Mouse (Mus musculus) kidney, adult 2 months (tissue): ENCODE results near the gene B3galnt1.

Source experiments
- CTCF ChIP-seq: fragments of 200-500 bp; conservative IDR thresholded peaks from 2 replicates; pipeline ENCODE4 v1.5.1; 2011; ENCODE audit warnings: low read depth, mild to moderate bottlenecking, control low read depth, low read length, moderate library complexity, mixed read lengths; ENCODE audit not compliant: insufficient read depth, insufficient read length
- POLR2A ChIP-seq: fragments of 200-500 bp; IDR thresholded peaks from one replicate; pipeline ENCODE4 v1.6.1; 2011; ENCODE audit warnings: low read depth, low read length, control low read depth

DNA sequence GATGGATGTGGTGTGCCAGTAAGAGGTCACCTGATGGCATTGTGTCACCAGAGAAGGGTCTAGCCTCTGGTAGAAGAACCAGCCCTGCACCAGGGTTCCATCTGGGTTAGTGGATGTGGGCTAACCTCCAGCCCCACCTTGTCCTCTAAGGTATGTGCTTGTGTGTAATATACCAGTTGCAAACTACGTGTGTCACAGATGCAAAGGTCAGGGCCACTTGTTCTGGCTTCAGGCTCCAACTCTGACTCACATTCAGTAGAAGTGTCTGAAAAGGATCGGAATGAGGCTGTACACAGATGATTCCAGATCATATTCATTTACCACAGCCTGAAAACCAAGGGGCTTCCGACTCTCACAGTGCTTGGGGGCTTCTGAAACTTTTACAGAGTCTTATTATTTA lies 35.8 kb upstream of the B3galnt1 start:
- no peak for TF ChIP-seq CTCF
- TF ChIP-seq POLR2A: no peak
